In the genomic region with DNA sequence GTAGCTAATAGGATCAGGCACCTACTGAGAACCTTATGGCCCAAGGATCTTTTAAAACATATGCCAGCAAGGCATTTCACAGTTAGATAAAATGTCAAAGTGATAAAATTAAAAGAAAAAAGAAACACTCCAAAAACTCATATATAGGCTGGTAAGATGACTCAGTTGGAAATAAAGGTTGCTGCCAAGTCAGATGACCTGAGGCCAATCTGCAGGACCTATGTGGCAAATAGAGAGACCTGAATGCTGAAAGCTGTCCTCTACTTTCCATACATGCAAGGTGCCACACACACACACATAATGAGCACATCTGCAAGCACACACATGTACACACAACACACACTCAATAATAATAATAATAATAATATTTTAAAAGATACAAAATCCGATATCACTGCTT, we compare ENCODE assay signal across 11 mouse cellular contexts.
"Had no signal": no experiment of that assay in that cellular context is flagged by ENCODE, and none has a peak within 500 bp of the region (broad histone marks: within the 10 kb centered on the region; RNA-seq: fewer than 3 reads in every experiment).

No protein-coding gene starts in this region.

- H3K4me1 ChIP-seq: liver, embryonic 15.5 days; midbrain, embryonic 13.5 days; stomach, embryonic 15.5 days had no signal

- H3K9ac ChIP-seq: liver, embryonic 15.5 days; midbrain, embryonic 13.5 days; stomach, embryonic 15.5 days had no signal

- H3K36me3 ChIP-seq: liver, embryonic 15.5 days; midbrain, embryonic 13.5 days; stomach, embryonic 15.5 days had no signal

- H3K9me3 ChIP-seq: liver, embryonic 15.5 days; midbrain, embryonic 13.5 days; stomach, embryonic 15.5 days had no signal

- H3K4me2 ChIP-seq: liver, embryonic 11.5 days; liver, embryonic 15.5 days; midbrain, embryonic 13.5 days; stomach, embryonic 15.5 days had no signal

- H3K27me3 ChIP-seq: liver, embryonic 15.5 days; midbrain, embryonic 13.5 days; stomach, embryonic 15.5 days had no signal

- H3K4me3 ChIP-seq: liver, embryonic 15.5 days; midbrain, embryonic 13.5 days; stomach, embryonic 15.5 days had no signal

- ATAC-seq: lung, postnatal 0 days; midbrain, embryonic 13.5 days had no signal

- H3K27ac ChIP-seq: liver, embryonic 15.5 days; midbrain, embryonic 13.5 days; stomach, embryonic 15.5 days had no signal

- DNase-seq: left cerebral cortex, postnatal 4 days; lung, adult 2 months; lung, postnatal 36 days; right cerebral cortex, postnatal 14 days; thymus, adult 2 months; thymus, postnatal 36 days had no signal
